31 mouse cellular contexts compared by ENCODE assay signal in the genomic region with DNA sequence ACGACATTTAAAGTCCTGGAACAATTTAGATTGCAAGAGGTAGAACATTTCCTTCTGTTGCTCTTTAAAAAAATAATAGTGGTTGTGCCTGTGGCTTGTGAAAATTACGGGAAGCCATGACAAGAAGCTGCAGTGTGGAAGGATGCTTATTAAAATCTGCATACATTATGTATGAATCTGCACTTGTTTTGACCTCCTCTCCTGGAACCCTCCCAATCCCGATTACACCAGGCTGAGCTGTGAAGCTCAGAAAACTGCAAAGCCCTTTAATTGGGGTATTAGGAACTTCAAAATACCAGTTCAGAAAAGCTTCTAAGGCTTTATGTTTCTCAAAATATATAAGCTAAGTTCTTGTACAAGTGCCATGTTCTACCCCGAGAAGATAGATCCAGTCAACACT.
DNase-seq lines count a peak whose midpoint lies in the region; ATAC-seq and TF ChIP-seq lines count a peak whose summit lies in the region.
"Had no signal": no experiment of that assay in that cellular context is flagged by ENCODE, and none has a peak within 500 bp of the region (broad histone marks: within the 10 kb centered on the region; RNA-seq: fewer than 3 reads in every experiment).

No protein-coding gene starts in this region.

- peaks cover 9% of the 10 kb centered on the region; the same call in 1 of the 2 replicates for H3K4me1 ChIP-seq in forebrain, embryonic 14.5 days (ENCODE audit: control insufficient read depth, insufficient read depth, low read length)
- H3K4me1 ChIP-seq in forebrain, embryonic 11.5 days (replicated peaks; ENCODE audit: control insufficient read depth, insufficient read depth, low read length) = no peaks in the 10 kb centered on the region
- peaks cover 3% of the 10 kb centered on the region; the same call in 1 of the 2 replicates for H3K4me1 ChIP-seq in midbrain, embryonic 14.5 days (ENCODE audit: control insufficient read depth, insufficient read depth, low read length)
- no peaks in the 10 kb centered on the region for H3K4me1 ChIP-seq in midbrain, embryonic 10.5 days
- H3K4me1 ChIP-seq in forebrain, postnatal 0 days (ENCODE audit: insufficient read depth) = no peaks in the 10 kb centered on the region
- H3K4me1 ChIP-seq: embryonic facial prominence, embryonic 12.5 days; lung, embryonic 15.5 days; midbrain, embryonic 12.5 days; neural tube, embryonic 12.5 days; stomach, embryonic 15.5 days had no signal

- 23% methylated on average over 4 of the region's 4 CpGs for WGBS in forebrain, embryonic 14.5 days
- 75% methylated on average over 4 of the region's 4 CpGs for WGBS in forebrain, embryonic 11.5 days
- WGBS in midbrain, embryonic 14.5 days = 55% methylated on average over 4 of the region's 4 CpGs
- WGBS in midbrain, embryonic 10.5 days = 84% methylated on average over 4 of the region's 4 CpGs
- 21% methylated on average over 4 of the region's 4 CpGs for WGBS in forebrain, postnatal 0 days

- peak; percentile 63 for DNase-seq in forebrain, embryonic 14.5 days (ENCODE audit: low spot score)
- DNase-seq in forebrain, embryonic 11.5 days (ENCODE audit: low spot score) = no peak
- peak; percentile 28 for DNase-seq in midbrain, embryonic 14.5 days
- DNase-seq in midbrain, embryonic 10.5 days (ENCODE audit: low spot score) = no peak
- peak; percentile 79 for DNase-seq in brain, embryonic 14.5 days (ENCODE audit: low read depth)
- DNase-seq in forebrain, postnatal 0 days = peak; percentile 22
- no peak for DNase-seq in cerebellum, adult 9-11 months
- DNase-seq in ovary, postnatal 14 days (ENCODE audit: low spot score) = no peak
- DNase-seq: adrenal gland, postnatal 10 days; cerebellum, adult 18-20 months; cerebellum, postnatal 14 days; gastrocnemius, postnatal 25 days; heart, adult 18-20 months; heart, postnatal 36 days; kidney, adult 8-10 months; kidney, postnatal 4 days; right cerebral cortex, postnatal 25 days; thymus, adult 18-20 months; thymus, postnatal 25 days had no signal

- H3K27ac ChIP-seq in forebrain, embryonic 14.5 days (ENCODE audit: low read depth, low read length) = peak overlapping the region; percentile 56; the same call in 1 of the 2 replicates
- H3K27ac ChIP-seq in forebrain, embryonic 11.5 days (ENCODE audit: low read depth, low read length) = no peak overlapping the region
- no peak overlapping the region for H3K27ac ChIP-seq in midbrain, embryonic 14.5 days (replicated peaks; ENCODE audit: low read depth, low read length)
- no peak overlapping the region for H3K27ac ChIP-seq in midbrain, embryonic 10.5 days (replicated peaks)
- H3K27ac ChIP-seq in forebrain, postnatal 0 days (ENCODE audit: low read depth, low read length) = no peak overlapping the region
- H3K27ac ChIP-seq: embryonic facial prominence, embryonic 12.5 days; kidney, postnatal 0 days; limb, embryonic 13.5 days; lung, embryonic 15.5 days; midbrain, embryonic 12.5 days; neural tube, embryonic 12.5 days; stomach, embryonic 15.5 days had no signal

- TF ChIP-seq POLR2A in brain, embryonic 14.5 days (IDR thresholded peaks at IDR 0.05; ENCODE audit: borderline replicate concordance, extremely low read depth, insufficient read depth, insufficient read length, poor library complexity, severe bottlenecking) = no peak

- no peak overlapping the region for H3K4me2 ChIP-seq in forebrain, embryonic 14.5 days (ENCODE audit: low read length)
- H3K4me2 ChIP-seq in forebrain, embryonic 11.5 days (ENCODE audit: low read depth, low read length, severe bottlenecking) = no peak overlapping the region
- H3K4me2 ChIP-seq in midbrain, embryonic 14.5 days (ENCODE audit: low read length) = no peak overlapping the region
- H3K4me2 ChIP-seq in forebrain, postnatal 0 days (ENCODE audit: low read depth) = no peak overlapping the region
- H3K4me2 ChIP-seq: embryonic facial prominence, embryonic 12.5 days; heart, embryonic 11.5 days; limb, embryonic 13.5 days; liver, embryonic 11.5 days; lung, embryonic 15.5 days; midbrain, embryonic 12.5 days; neural tube, embryonic 12.5 days; stomach, embryonic 15.5 days had no signal

- no peaks in the 10 kb centered on the region for H3K36me3 ChIP-seq in forebrain, embryonic 14.5 days (ENCODE audit: control insufficient read depth, insufficient read depth, low read length)
- no peaks in the 10 kb centered on the region for H3K36me3 ChIP-seq in forebrain, embryonic 11.5 days (ENCODE audit: control insufficient read depth, insufficient read depth, low read length)
- H3K36me3 ChIP-seq in midbrain, embryonic 14.5 days (ENCODE audit: control insufficient read depth, insufficient read depth, low read length) = no peaks in the 10 kb centered on the region
- no peaks in the 10 kb centered on the region for H3K36me3 ChIP-seq in midbrain, embryonic 10.5 days
- H3K36me3 ChIP-seq in forebrain, postnatal 0 days (ENCODE audit: insufficient read depth) = no peaks in the 10 kb centered on the region
- H3K36me3 ChIP-seq: embryonic facial prominence, embryonic 12.5 days; limb, embryonic 13.5 days; lung, embryonic 15.5 days; midbrain, embryonic 12.5 days; neural tube, embryonic 12.5 days; stomach, embryonic 15.5 days had no signal

- no peak overlapping the region for H3K4me3 ChIP-seq in forebrain, embryonic 14.5 days (ENCODE audit: low read depth, low read length)
- H3K4me3 ChIP-seq in forebrain, embryonic 11.5 days (ENCODE audit: low read depth, low read length) = no peak overlapping the region
- H3K4me3 ChIP-seq in midbrain, embryonic 14.5 days (replicated peaks; ENCODE audit: low read depth, low read length) = no peak overlapping the region
- H3K4me3 ChIP-seq in midbrain, embryonic 10.5 days = no peak overlapping the region
- H3K4me3 ChIP-seq in forebrain, postnatal 0 days (ENCODE audit: low read depth, low read length) = no peak overlapping the region
- H3K4me3 ChIP-seq: embryonic facial prominence, embryonic 12.5 days; limb, embryonic 13.5 days; lung, embryonic 15.5 days; midbrain, embryonic 12.5 days; myocyte; neural tube, embryonic 12.5 days; stomach, embryonic 15.5 days had no signal

- TF ChIP-seq CTCF in brain, embryonic 14.5 days (IDR thresholded peaks at IDR 0.05; ENCODE audit: borderline replicate concordance, extremely low read depth, insufficient read depth, insufficient read length) = no peak
- no peak for TF ChIP-seq CTCF in forebrain, postnatal 0 days (IDR thresholded peaks at IDR 0.05; ENCODE audit: low read depth)

- H3K9ac ChIP-seq in forebrain, embryonic 14.5 days (ENCODE audit: low read length) = no peak overlapping the region
- H3K9ac ChIP-seq in forebrain, embryonic 11.5 days (ENCODE audit: low read length) = no peak overlapping the region
- H3K9ac ChIP-seq in midbrain, embryonic 14.5 days (replicated peaks; ENCODE audit: low read length) = no peak overlapping the region
- H3K9ac ChIP-seq in forebrain, postnatal 0 days = no peak overlapping the region
- H3K9ac ChIP-seq: embryonic facial prominence, embryonic 12.5 days; limb, embryonic 13.5 days; lung, embryonic 15.5 days; midbrain, embryonic 12.5 days; neural tube, embryonic 12.5 days; stomach, embryonic 15.5 days had no signal

- H3K27me3 ChIP-seq in forebrain, embryonic 14.5 days (replicated peaks; ENCODE audit: control insufficient read depth, insufficient read depth, low read length) = no peaks in the 10 kb centered on the region
- H3K27me3 ChIP-seq in forebrain, embryonic 11.5 days (ENCODE audit: control insufficient read depth, insufficient read depth, low read length) = no peaks in the 10 kb centered on the region
- H3K27me3 ChIP-seq in midbrain, embryonic 14.5 days (ENCODE audit: control insufficient read depth, insufficient read depth, low read length) = no peaks in the 10 kb centered on the region
- no peaks in the 10 kb centered on the region for H3K27me3 ChIP-seq in midbrain, embryonic 10.5 days (ENCODE audit: low read depth, poor library complexity, severe bottlenecking)
- H3K27me3 ChIP-seq in forebrain, postnatal 0 days (ENCODE audit: insufficient read depth, low read length) = no peaks in the 10 kb centered on the region
- H3K27me3 ChIP-seq: embryonic facial prominence, embryonic 12.5 days; limb, embryonic 13.5 days; lung, embryonic 15.5 days; midbrain, embryonic 12.5 days; neural tube, embryonic 12.5 days; Patski; stomach, embryonic 15.5 days had no signal

- ATAC-seq in forebrain, embryonic 14.5 days = peak; percentile 77
- ATAC-seq in forebrain, embryonic 11.5 days (replicated peaks; ENCODE audit: low FRiP score) = no peak
- no peak for ATAC-seq in midbrain, embryonic 14.5 days (ENCODE audit: low FRiP score, low TSS enrichment)
- ATAC-seq in forebrain, postnatal 0 days = peak; percentile 75; the same call in 1 of the 2 replicates
- ATAC-seq: intestine, embryonic 16.5 days; Patski had no signal

- no peaks in the 10 kb centered on the region for H3K9me3 ChIP-seq in forebrain, embryonic 14.5 days (replicated peaks; ENCODE audit: control insufficient read depth, low read length)
- H3K9me3 ChIP-seq in forebrain, embryonic 11.5 days (ENCODE audit: control insufficient read depth, low read length) = no peaks in the 10 kb centered on the region
- H3K9me3 ChIP-seq in midbrain, embryonic 14.5 days (ENCODE audit: control insufficient read depth, low read length) = no peaks in the 10 kb centered on the region
- H3K9me3 ChIP-seq in midbrain, embryonic 10.5 days (replicated peaks) = no peaks in the 10 kb centered on the region
- no peaks in the 10 kb centered on the region for H3K9me3 ChIP-seq in forebrain, postnatal 0 days (ENCODE audit: low read length)
- H3K9me3 ChIP-seq: embryonic facial prominence, embryonic 12.5 days; limb, embryonic 13.5 days; lung, embryonic 15.5 days; midbrain, embryonic 12.5 days; neural tube, embryonic 12.5 days; stomach, embryonic 15.5 days had no signal

Comparison
In these comparisons a context has a peak if more than half of its experiments do, and no peak if none do; other contexts are left out.
1. ATAC-seq: peak in forebrain, embryonic 14.5 days (single experiment) and forebrain, postnatal 0 days (single experiment); none in forebrain, embryonic 11.5 days (single experiment) and midbrain, embryonic 14.5 days (single experiment).
2. DNase-seq: peak in forebrain, embryonic 14.5 days (single experiment), midbrain, embryonic 14.5 days (single experiment), brain, embryonic 14.5 days (single experiment) and forebrain, postnatal 0 days (single experiment); none in forebrain, embryonic 11.5 days (single experiment), midbrain, embryonic 10.5 days (single experiment), cerebellum, adult 9-11 months (single experiment) and ovary, postnatal 14 days (single experiment).